Mouse (Mus musculus): ENCODE measurements at regions not wholly inside any gene's neighbourhood (a gene's known extent, or its start where the extent isn't known, plus 50 kb on each side); places are given as distances from the start of the nearest gene placed in this dataset.

GRCm38 (mm10) chr10:102667359-102667758, 155.3 kb downstream of the Rassf9 start:
- WGBS = 45% methylated on average over 5 of the region's 5 CpGs

DNA sequence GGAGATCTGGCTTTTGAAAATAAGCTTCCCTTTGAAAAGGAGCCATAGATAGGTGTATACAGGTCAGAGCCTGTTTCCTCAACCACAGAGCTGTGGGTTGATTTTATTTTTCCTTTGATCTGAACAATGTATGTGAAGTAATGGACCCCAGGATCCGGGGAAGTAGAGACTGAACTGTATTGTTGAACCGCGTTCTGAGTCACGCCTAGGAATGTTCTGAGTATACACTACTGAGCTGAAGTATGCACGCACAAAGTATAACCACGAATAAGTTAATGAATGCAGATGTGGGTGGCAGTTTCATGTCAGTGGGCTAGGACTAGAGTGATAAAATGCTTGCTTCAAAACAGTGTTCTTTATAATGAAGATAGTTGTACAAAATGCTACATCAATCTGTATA, 147.7 kb downstream of the Rassf9 start:
- WGBS = 69% methylated on average over 6 of the region's 6 CpGs
- H3K4me3 ChIP-seq (replicated peaks; ENCODE audit: low read length) = no peak overlapping the region
- ATAC-seq (ENCODE audit: insufficient read depth, low FRiP score) = peak; percentile 50

More at GRCm38 (mm10) chr10:102667359-102667758, 155.3 kb downstream of the Rassf9 start:
- Histone ChIP-seq H3K4me2 (ENCODE audit: low read depth, low read length) (no peak overlapping the region), H3K27ac (ENCODE audit: low read length) (no peak overlapping the region), H3K27me3 (ENCODE audit: control insufficient read depth, insufficient read depth, low read length) (no peaks in the 10 kb centered on the region), H3K36me3 (ENCODE audit: control insufficient read depth, insufficient read depth, low read length) (no peaks in the 10 kb centered on the region), H3K4me1 (ENCODE audit: control insufficient read depth, insufficient read depth, low read length) (no peaks in the 10 kb centered on the region; the same call in 1 of the 2 replicates), H3K4me3 (replicated peaks; ENCODE audit: low read length) (no peak overlapping the region), H3K9ac (ENCODE audit: low read length) (no peak overlapping the region), H3K9me3 (replicated peaks; ENCODE audit: control insufficient read depth, low read length) (no peaks in the 10 kb centered on the region)
- ATAC-seq (ENCODE audit: insufficient read depth, low FRiP score) = no peak

DNA sequence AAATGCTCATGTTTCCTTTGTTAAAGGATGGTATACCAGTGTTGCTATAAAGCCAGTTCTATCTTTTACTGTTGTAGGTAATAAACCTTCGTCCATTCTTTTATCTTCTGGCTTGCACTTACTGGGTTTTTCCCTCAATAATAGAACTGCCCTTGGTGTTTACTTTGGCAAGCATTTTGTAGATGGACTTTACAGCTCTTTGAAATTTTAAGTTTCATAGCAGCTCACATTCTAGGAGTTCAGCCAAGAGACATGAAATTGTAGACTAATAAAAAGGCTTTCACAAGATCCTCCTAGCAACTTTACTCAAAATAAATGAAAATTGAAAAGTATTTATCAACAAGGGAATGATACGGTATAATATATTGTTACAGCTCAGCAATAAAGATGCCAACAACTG, 124.5 kb downstream of the Rassf9 start:
- Histone ChIP-seq H3K36me3 (ENCODE audit: control insufficient read depth, insufficient read depth, low read length) (no peaks in the 10 kb centered on the region), H3K27me3 (ENCODE audit: control insufficient read depth, insufficient read depth, low read length) (no peaks in the 10 kb centered on the region), H3K4me2 (ENCODE audit: low read depth, low read length) (no peak overlapping the region), H3K9ac (ENCODE audit: low read length) (no peak overlapping the region), H3K4me3 (replicated peaks; ENCODE audit: low read length) (no peak overlapping the region), H3K9me3 (replicated peaks; ENCODE audit: control insufficient read depth, low read length) (no peaks in the 10 kb centered on the region), H3K4me1 (ENCODE audit: control insufficient read depth, insufficient read depth, low read length) (no peaks in the 10 kb centered on the region), H3K27ac (ENCODE audit: low read length) (no peak overlapping the region)
- ATAC-seq (ENCODE audit: insufficient read depth, low FRiP score) = no peak
- WGBS = 58% methylated on average over 2 of the region's 2 CpGs

More for the DNA sequence above, 147.7 kb downstream of the Rassf9 start:
- H3K36me3 ChIP-seq (ENCODE audit: control insufficient read depth, insufficient read depth, low read length) = no peaks in the 10 kb centered on the region
- H3K4me2 ChIP-seq (ENCODE audit: low read depth, low read length) = no peak overlapping the region
- no peak overlapping the region for H3K27ac ChIP-seq (ENCODE audit: low read length)
- no peak overlapping the region for H3K9ac ChIP-seq (ENCODE audit: low read length)
- no peaks in the 10 kb centered on the region for H3K9me3 ChIP-seq (replicated peaks; ENCODE audit: control insufficient read depth, low read length)
- no peaks in the 10 kb centered on the region for H3K27me3 ChIP-seq (ENCODE audit: control insufficient read depth, insufficient read depth, low read length)
- H3K4me1 ChIP-seq (ENCODE audit: control insufficient read depth, insufficient read depth, low read length) = no peaks in the 10 kb centered on the region

DNA sequence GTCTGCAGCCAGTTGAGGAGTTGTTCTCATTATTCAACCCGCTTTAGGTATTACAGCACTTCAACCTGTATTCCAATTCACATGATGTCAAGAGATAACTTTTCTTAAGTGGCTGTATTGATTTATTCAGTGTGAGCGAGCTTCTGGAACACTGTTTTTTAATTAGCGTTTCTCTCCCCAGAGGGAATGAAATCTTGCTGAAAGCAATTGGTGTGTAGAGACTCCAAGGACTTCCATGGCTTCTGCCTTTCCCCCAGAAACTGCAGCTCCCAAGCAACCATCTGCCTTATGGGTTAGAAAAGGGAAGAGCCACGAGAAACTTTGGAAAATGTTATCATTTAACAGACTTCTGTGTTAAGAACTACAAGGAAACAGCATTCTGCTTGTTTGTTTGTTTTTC, 121.4 kb downstream of the Rassf9 start:
- no peaks in the 10 kb centered on the region for H3K9me3 ChIP-seq (replicated peaks; ENCODE audit: control insufficient read depth, low read length)
- H3K4me2 ChIP-seq (ENCODE audit: low read depth, low read length) = no peak overlapping the region
- H3K4me3 ChIP-seq (replicated peaks; ENCODE audit: low read length) = no peak overlapping the region
- H3K4me1 ChIP-seq (ENCODE audit: control insufficient read depth, insufficient read depth, low read length) = no peaks in the 10 kb centered on the region
- WGBS = 81% methylated on average over 4 of the region's 4 CpGs
- no peak for ATAC-seq (ENCODE audit: insufficient read depth, low FRiP score)
- H3K27me3 ChIP-seq (ENCODE audit: control insufficient read depth, insufficient read depth, low read length) = no peaks in the 10 kb centered on the region
- no peak overlapping the region for H3K9ac ChIP-seq (ENCODE audit: low read length)
- H3K36me3 ChIP-seq (ENCODE audit: control insufficient read depth, insufficient read depth, low read length) = no peaks in the 10 kb centered on the region
- H3K27ac ChIP-seq (ENCODE audit: low read length) = no peak overlapping the region

DNA sequence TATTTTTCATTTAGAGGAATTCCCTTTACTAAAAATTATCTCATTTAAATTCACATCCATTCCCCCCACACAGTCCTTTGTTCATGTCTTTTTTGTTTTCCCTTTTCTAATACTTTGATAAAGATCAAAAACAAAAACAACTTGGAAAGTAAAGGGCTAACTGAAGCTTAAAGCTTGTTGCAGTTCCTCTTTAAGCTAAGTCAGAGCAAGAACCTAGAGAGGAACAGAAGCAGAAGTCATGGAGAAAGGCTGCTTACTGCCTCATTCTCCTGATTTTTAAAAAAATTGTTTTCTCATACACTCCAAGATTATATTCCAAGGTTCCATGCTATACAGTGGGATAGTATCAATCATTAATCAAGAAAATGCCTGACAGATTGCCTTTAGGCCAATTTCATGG, 116.6 kb downstream of the Rassf9 start:
- no peak overlapping the region for H3K27ac ChIP-seq (ENCODE audit: low read length)

DNA sequence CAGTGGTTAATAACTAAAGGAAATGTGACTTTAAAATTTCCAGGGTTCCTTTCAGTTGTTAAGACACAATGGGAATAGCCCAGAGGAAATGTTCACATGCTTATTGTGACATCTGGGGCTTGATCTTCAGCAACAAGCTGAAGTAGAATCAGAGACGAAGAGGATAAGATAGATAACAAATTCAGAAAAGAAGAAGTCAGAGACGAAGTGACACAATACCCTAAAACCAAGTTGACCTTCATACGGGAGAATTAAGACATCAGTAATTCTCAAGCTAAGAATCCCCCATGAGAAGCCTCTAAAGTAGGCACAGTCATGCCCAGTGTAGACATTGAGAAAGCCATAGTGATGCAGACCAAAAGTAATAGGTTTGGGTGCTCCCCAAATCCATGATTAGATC, 111.9 kb downstream of the Rassf9 start:
- H3K9ac ChIP-seq (ENCODE audit: low read length) = no peak overlapping the region
- H3K4me1 ChIP-seq (ENCODE audit: control insufficient read depth, insufficient read depth, low read length) = no peaks in the 10 kb centered on the region
- no peaks in the 10 kb centered on the region for H3K9me3 ChIP-seq (replicated peaks; ENCODE audit: control insufficient read depth, low read length)
- 77% methylated on average over 3 of the region's 3 CpGs for WGBS
- no peak overlapping the region for H3K4me2 ChIP-seq (ENCODE audit: low read depth, low read length)
- no peak overlapping the region for H3K4me3 ChIP-seq (replicated peaks; ENCODE audit: low read length)
- no peak for ATAC-seq (ENCODE audit: insufficient read depth, low FRiP score)
- no peaks in the 10 kb centered on the region for H3K36me3 ChIP-seq (ENCODE audit: control insufficient read depth, insufficient read depth, low read length)
- no peak overlapping the region for H3K27ac ChIP-seq (ENCODE audit: low read length)
- H3K27me3 ChIP-seq (ENCODE audit: control insufficient read depth, insufficient read depth, low read length) = no peaks in the 10 kb centered on the region

More for the DNA sequence above, 116.6 kb downstream of the Rassf9 start:
- Histone ChIP-seq H3K4me1 (ENCODE audit: control insufficient read depth, insufficient read depth, low read length) (no peaks in the 10 kb centered on the region), H3K4me3 (replicated peaks; ENCODE audit: low read length) (no peak overlapping the region), H3K27me3 (ENCODE audit: control insufficient read depth, insufficient read depth, low read length) (no peaks in the 10 kb centered on the region), H3K4me2 (ENCODE audit: low read depth, low read length) (no peak overlapping the region), H3K36me3 (ENCODE audit: control insufficient read depth, insufficient read depth, low read length) (no peaks in the 10 kb centered on the region), H3K9ac (ENCODE audit: low read length) (no peak overlapping the region), H3K9me3 (replicated peaks; ENCODE audit: control insufficient read depth, low read length) (no peaks in the 10 kb centered on the region)
- ATAC-seq (ENCODE audit: insufficient read depth, low FRiP score) = no peak

GRCm38 (mm10) chr10:102622583-102623008, 110.6 kb downstream of the Rassf9 start:
- H3K27ac ChIP-seq (ENCODE audit: low read length) = no peak overlapping the region
- H3K36me3 ChIP-seq (ENCODE audit: control insufficient read depth, insufficient read depth, low read length) = no peaks in the 10 kb centered on the region
- no peak overlapping the region for H3K4me3 ChIP-seq (replicated peaks; ENCODE audit: low read length)
- H3K4me2 ChIP-seq (ENCODE audit: low read depth, low read length) = no peak overlapping the region
- ATAC-seq (ENCODE audit: insufficient read depth, low FRiP score) = no peak
- H3K9ac ChIP-seq (ENCODE audit: low read length) = no peak overlapping the region
- WGBS = 43% methylated on average over 2 of the region's 2 CpGs
- no peaks in the 10 kb centered on the region for H3K27me3 ChIP-seq (ENCODE audit: control insufficient read depth, insufficient read depth, low read length)
- H3K9me3 ChIP-seq (replicated peaks; ENCODE audit: control insufficient read depth, low read length) = no peaks in the 10 kb centered on the region
- no peaks in the 10 kb centered on the region for H3K4me1 ChIP-seq (ENCODE audit: control insufficient read depth, insufficient read depth, low read length)

GRCm38 (mm10) chr10:102618711-102619110, 106.7 kb downstream of the Rassf9 start:
- H3K4me3 ChIP-seq (replicated peaks; ENCODE audit: low read length) = no peak overlapping the region
- 64% methylated on average over 2 of the region's 2 CpGs for WGBS
- no peak for ATAC-seq (ENCODE audit: insufficient read depth, low FRiP score)
- no peaks in the 10 kb centered on the region for H3K36me3 ChIP-seq (ENCODE audit: control insufficient read depth, insufficient read depth, low read length)
- H3K27ac ChIP-seq (ENCODE audit: low read length) = no peak overlapping the region
- no peaks in the 10 kb centered on the region for H3K4me1 ChIP-seq (ENCODE audit: control insufficient read depth, insufficient read depth, low read length)
- no peaks in the 10 kb centered on the region for H3K9me3 ChIP-seq (replicated peaks; ENCODE audit: control insufficient read depth, low read length)
- no peak overlapping the region for H3K4me2 ChIP-seq (ENCODE audit: low read depth, low read length)
- H3K27me3 ChIP-seq (ENCODE audit: control insufficient read depth, insufficient read depth, low read length) = no peaks in the 10 kb centered on the region
- no peak overlapping the region for H3K9ac ChIP-seq (ENCODE audit: low read length)

DNA sequence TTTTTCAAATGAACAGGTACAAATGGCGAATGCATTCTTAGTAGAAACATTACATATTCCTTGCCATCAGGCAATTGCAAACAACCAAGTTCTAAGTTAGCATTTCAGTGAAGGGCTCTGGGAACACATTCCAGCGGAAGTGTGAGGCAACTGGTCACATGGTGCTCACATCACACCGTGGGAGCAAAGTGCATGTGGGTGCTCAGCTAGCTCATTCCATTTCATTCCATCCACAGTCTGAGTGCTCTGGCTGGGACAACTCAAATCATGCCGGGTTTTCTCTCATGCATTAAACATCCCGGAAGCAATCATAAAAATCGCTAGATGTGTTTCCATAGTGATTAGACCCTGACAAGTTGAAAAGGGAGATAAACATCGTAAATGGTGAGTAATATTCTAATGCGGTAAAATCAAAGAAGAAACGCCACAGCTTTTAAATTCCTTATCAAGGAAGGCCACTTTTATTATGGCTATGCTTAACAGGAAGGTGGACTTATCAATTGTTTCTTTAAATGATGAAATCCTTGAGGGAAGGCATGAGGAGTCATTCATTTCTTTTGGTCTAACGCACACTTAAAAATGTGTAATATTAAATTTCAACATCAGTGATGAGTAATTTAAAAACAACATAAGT, 104.1 kb downstream of the Rassf9 start:
- H3K36me3 ChIP-seq (ENCODE audit: control insufficient read depth, insufficient read depth, low read length) = no peaks in the 10 kb centered on the region
- no peak for ATAC-seq (ENCODE audit: insufficient read depth, low FRiP score)
- H3K9me3 ChIP-seq (replicated peaks; ENCODE audit: control insufficient read depth, low read length) = no peaks in the 10 kb centered on the region
- H3K27me3 ChIP-seq (ENCODE audit: control insufficient read depth, insufficient read depth, low read length) = no peaks in the 10 kb centered on the region
- H3K4me2 ChIP-seq (ENCODE audit: low read depth, low read length) = no peak overlapping the region
- WGBS = 77% methylated on average over 10 of the region's 10 CpGs
- H3K4me3 ChIP-seq (replicated peaks; ENCODE audit: low read length) = no peak overlapping the region
- H3K9ac ChIP-seq (ENCODE audit: low read length) = no peak overlapping the region
- no peaks in the 10 kb centered on the region for H3K4me1 ChIP-seq (ENCODE audit: control insufficient read depth, insufficient read depth, low read length)
- no peak overlapping the region for H3K27ac ChIP-seq (ENCODE audit: low read length)

Measured in stomach, embryonic 16.5 days (tissue).